Mouse (Mus musculus) kidney, embryonic 14.5 days (tissue): ENCODE measurements around the gene Map4. TPM values are rescaled to one million over a fixed set of nuclear protein-coding genes. Genes with fewer than 3 reads are reported as not detected.

Experiments
- ATAC-seq: fragments of 200-750 bp; cut with Nextera tagmentation; 2 replicates; pipeline ENCODE4 v1.8.0; 2017; ENCODE audit warnings: moderate number of reproducible peaks, mild to moderate bottlenecking, moderate TSS enrichment, moderate library complexity; ENCODE audit not compliant: low FRiP score, low TSS enrichment
- H3K27ac ChIP-seq: fragments of 300-500 bp; sonication (generic); 2 replicates; pipeline ENCODE4 v1.5.1; 2014; ENCODE audit warnings: low read depth, mild to moderate bottlenecking, low read length, moderate library complexity, mixed read lengths
- H3K27me3 ChIP-seq: fragments of 300-500 bp; sonication (generic); 2 replicates; pipeline ENCODE4 v1.6.1; 2014; ENCODE audit warnings: mild to moderate bottlenecking, low read length; ENCODE audit not compliant: control insufficient read depth, insufficient read depth
- H3K36me3 ChIP-seq: fragments of 300-500 bp; sonication (generic); 2 replicates; pipeline ENCODE4 v1.6.1; 2014; ENCODE audit warnings: low read length, mixed read lengths; ENCODE audit not compliant: control insufficient read depth, insufficient read depth
- H3K4me1 ChIP-seq: fragments of 300-500 bp; sonication (generic); 2 replicates; pipeline ENCODE4 v1.6.1; 2014; ENCODE audit warnings: low read length, mixed read lengths; ENCODE audit not compliant: control insufficient read depth, insufficient read depth
- H3K4me2 ChIP-seq: fragments of 300-500 bp; sonication (generic); replicated peaks from 2 replicates; pipeline ENCODE4 v1.6.1; 2014; ENCODE audit warnings: low read depth, mild to moderate bottlenecking, low read length
- H3K4me3 ChIP-seq: fragments of 300-500 bp; sonication (generic); 2 replicates; pipeline ENCODE4 v1.5.1; 2014; ENCODE audit warnings: mild to moderate bottlenecking, low read length
- H3K9ac ChIP-seq: fragments of 300-500 bp; sonication (generic); 2 replicates; pipeline ENCODE4 v1.6.1; 2014; ENCODE audit warnings: low read depth, mild to moderate bottlenecking, low read length, moderate library complexity
- H3K9me3 ChIP-seq: fragments of 300-500 bp; sonication (generic); 2 replicates; pipeline ENCODE4 v1.6.1; 2016; ENCODE audit warnings: low read length; ENCODE audit not compliant: control insufficient read depth
- WGBS: fragments of 180-500 bp; shearing (Covaris S2); extraction: QIAGEN DNeasy Blood & Tissue Kit; methylation state at CpG from one replicate; pipeline ENCODE4 v1.1.7; 2014; 5-methylcytosine and 5-hydroxymethylcytosine counted together
- polyA plus RNA-seq: library from polyadenylated mRNA; unstranded; fragments of >200 nt; fragmentation: Nextera tagmentation; extraction: Ambion mirVana; gene quantifications from 2 replicates; pipeline ENCODE4 v1.2.1, GENCODE M21; 2014

Gene Map4
- polyA plus RNA-seq, 1 experiment from 2014 or later: 54.6 TPM

DNA sequence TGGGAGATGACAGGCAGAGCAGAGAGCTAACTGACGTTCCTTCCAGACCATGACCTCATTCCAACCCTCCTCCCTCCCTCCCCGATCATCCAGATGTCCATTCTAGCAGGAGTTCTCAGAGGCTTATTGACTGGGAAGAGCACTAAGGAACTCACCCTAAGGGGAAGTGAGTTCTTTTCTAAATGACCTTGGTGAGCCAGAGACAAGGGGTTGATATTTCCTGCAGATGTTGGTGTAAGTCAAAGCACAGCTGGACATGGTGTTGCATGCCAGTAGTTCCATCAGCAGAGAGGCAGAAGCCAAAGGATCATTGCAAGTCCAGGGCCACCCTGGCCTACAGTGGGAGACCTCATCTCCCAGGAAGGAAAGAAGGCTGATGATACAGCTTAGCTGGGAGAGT is 33.2 kb upstream of the Map4 start:
- Histone ChIP-seq H3K9me3 (no peaks in the 10 kb centered on the region), H3K27ac (no peak overlapping the region), H3K27me3 (no peaks in the 10 kb centered on the region), H3K36me3 (peaks cover 15% of the 10 kb centered on the region), H3K9ac (no peak overlapping the region), H3K4me3 (no peak overlapping the region), H3K4me2 (no peak overlapping the region), H3K4me1 (peaks cover 22% of the 10 kb centered on the region; the same call in 1 of the 2 replicates)
- ATAC-seq: no peak
- 29% methylated on average over 2 of the region's 2 CpGs for WGBS

DNA sequence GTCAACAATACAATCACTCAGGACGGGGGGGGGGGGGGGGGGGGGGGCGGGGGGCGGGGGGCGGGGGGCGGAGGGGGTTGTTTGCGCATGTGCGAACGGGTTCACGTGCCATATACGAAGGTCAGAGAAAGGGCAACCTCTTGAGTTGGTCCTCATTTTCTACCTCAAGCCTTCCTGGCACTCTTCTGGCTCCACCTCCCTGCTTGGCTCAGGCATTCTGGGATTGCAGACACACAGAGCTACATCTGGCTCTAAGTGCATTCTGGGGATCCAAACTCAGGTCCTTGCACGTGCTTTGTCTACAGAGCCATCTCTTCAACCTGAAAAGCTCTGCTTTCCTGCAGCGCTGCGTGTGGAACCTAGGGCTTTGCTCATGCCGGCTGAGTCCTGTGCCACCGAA is 31.9 kb upstream of the Map4 start:
- H3K4me1 ChIP-seq: peaks cover 12% of the 10 kb centered on the region; the same call in 1 of the 2 replicates
- 51% methylated on average over 13 of the region's 15 CpGs for WGBS
- H3K36me3 ChIP-seq: peaks cover 5% of the 10 kb centered on the region; the same call in 1 of the 2 replicates
- no peak for ATAC-seq
- H3K27ac ChIP-seq: no peak overlapping the region
- no peak overlapping the region for H3K4me3 ChIP-seq
- no peaks in the 10 kb centered on the region for H3K9me3 ChIP-seq
- no peak overlapping the region for H3K4me2 ChIP-seq
- no peaks in the 10 kb centered on the region for H3K27me3 ChIP-seq
- no peak overlapping the region for H3K9ac ChIP-seq

DNA sequence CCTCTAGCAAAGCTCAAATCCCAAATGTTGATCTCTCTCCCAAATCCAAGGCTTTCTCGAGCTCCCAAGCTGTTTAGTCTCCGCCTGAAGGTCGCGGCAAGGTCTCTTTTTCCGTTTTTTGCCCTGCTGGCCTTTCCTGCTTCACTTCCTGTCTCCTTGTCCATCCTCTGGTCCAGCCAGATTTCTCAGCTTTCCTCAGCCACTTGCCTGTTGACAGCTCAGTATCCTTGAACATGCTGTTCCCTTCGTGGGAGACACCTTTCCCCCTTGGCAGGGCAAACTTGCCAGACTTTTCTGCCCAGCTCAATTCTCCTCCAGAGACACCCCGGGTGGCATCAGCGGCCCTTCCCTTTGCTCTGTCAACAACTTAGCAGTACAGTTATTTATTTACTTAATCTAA is 31.5 kb upstream of the Map4 start:
- ATAC-seq: no peak
- 64% methylated on average over 8 of the region's 8 CpGs for WGBS
- peaks cover 10% of the 10 kb centered on the region; the same call in 1 of the 2 replicates for H3K4me1 ChIP-seq
- H3K4me3 ChIP-seq: no peak overlapping the region
- H3K27ac ChIP-seq: no peak overlapping the region
- H3K4me2 ChIP-seq: no peak overlapping the region
- H3K9ac ChIP-seq: no peak overlapping the region
- no peaks in the 10 kb centered on the region for H3K9me3 ChIP-seq
- no peaks in the 10 kb centered on the region for H3K27me3 ChIP-seq
- H3K36me3 ChIP-seq: peaks cover 5% of the 10 kb centered on the region; the same call in 1 of the 2 replicates

DNA sequence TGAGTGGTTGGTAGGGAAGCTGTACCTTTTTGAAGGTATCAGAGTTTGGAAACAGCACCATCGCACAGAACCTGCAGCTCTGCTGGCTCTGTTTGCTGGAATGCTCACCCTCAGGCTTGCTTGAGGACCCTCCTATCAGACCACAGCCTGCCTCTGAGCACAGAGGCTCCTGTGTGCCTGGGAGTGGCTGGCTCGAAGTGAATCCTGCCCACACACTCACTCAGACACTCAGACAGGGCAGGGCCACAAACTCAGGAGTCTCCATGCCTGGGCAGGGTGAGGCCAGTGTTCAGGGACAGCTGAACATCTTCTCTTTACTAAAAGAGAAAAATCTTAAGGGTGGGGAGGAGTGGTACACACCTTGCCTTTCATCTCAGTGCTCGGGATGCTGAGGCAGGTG is 30.7 kb upstream of the Map4 start:
- Histone ChIP-seq H3K9ac (no peak overlapping the region), H3K27ac (no peak overlapping the region), H3K9me3 (no peaks in the 10 kb centered on the region), H3K4me2 (no peak overlapping the region), H3K36me3 (peaks cover 5% of the 10 kb centered on the region; the same call in 1 of the 2 replicates), H3K27me3 (no peaks in the 10 kb centered on the region), H3K4me3 (no peak overlapping the region), H3K4me1 (0 out of 2 replicates have a peak, but pooled peaks cover 7% of the 10 kb centered on the region)
- 84% methylated on average over 3 of the region's 3 CpGs for WGBS
- ATAC-seq: no peak

DNA sequence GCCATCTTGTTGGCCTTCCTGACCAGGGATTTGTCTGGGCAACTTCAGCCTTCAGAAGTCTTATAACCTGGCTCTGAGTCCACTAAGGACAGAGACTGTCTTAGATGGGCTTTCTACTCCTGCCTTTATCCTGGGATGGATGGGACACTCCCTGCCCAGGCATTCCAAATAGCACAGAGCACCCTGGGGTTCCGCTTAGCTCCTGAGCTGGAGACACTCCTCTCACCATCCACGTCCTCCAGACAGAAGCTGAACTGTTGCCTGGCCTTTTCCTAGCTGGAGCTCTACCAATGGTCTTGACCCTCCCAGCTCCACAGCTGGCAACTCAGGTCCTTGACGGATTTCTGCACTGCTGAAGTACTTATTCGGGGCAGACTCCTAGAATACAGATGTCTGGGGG is 29.0 kb upstream of the Map4 start:
- WGBS: 70% methylated on average over 4 of the region's 4 CpGs
- Histone ChIP-seq H3K27ac (no peak overlapping the region), H3K4me2 (no peak overlapping the region), H3K9ac (no peak overlapping the region), H3K27me3 (no peaks in the 10 kb centered on the region), H3K4me1 (0 out of 2 replicates have a peak, but pooled peaks cover 7% of the 10 kb centered on the region), H3K4me3 (no peak overlapping the region), H3K9me3 (no peaks in the 10 kb centered on the region), H3K36me3 (no peaks in the 10 kb centered on the region; the same call in 1 of the 2 replicates)
- ATAC-seq: no peak

DNA sequence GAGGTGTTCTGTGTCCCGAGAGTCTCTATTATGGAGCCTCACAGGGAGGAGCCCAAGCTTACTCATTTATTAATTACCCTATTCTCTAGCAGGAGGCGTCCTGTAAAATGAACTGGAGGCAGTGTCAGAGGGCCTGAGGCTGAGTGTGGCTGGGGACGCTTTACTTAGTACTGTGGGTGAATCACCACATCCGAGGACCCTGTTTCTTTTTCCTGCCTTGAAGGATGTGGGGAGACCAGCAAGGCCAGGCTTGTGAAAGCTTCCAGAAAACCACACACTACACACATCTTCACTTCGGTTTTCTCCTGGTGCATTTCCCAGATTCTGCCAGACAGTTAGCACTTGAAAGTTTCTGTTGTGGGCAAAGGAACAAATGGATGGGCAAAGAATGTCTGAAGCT is 28.5 kb upstream of the Map4 start:
- H3K36me3 ChIP-seq: no peaks in the 10 kb centered on the region
- no peaks in the 10 kb centered on the region for H3K9me3 ChIP-seq
- 50% methylated on average over 5 of the region's 5 CpGs for WGBS
- H3K4me2 ChIP-seq: no peak overlapping the region
- no peaks in the 10 kb centered on the region for H3K27me3 ChIP-seq
- no peak overlapping the region for H3K27ac ChIP-seq
- no peak overlapping the region for H3K4me3 ChIP-seq
- ATAC-seq: no peak
- H3K4me1 ChIP-seq: 0 out of 2 replicates have a peak, but pooled peaks cover 5% of the 10 kb centered on the region
- H3K9ac ChIP-seq: no peak overlapping the region

DNA sequence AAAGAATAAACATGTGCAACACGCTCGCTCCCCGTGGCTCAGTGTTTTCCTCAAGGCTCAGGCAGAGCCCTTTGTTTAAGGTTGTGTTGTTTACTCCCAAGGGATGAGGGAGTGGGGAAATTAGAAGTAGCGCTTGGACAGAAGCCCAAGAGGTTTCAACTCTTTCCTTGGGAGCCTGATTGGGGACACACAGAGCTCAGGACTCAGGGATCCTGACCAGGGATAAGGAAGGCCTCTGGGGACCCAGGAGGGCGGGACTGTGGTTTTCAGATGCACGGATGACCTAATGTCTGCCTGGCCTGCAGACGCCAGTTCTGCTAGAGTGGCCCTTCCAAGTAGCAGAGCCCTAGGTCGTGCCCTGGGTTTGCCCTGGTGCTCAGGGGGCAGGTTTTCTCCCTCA is 24.0 kb upstream of the Map4 start:
- Histone ChIP-seq H3K36me3 (no peaks in the 10 kb centered on the region), H3K4me3 (no peak overlapping the region), H3K27ac (no peak overlapping the region), H3K4me2 (no peak overlapping the region), H3K9ac (no peak overlapping the region), H3K27me3 (no peaks in the 10 kb centered on the region), H3K4me1 (no peaks in the 10 kb centered on the region), H3K9me3 (no peaks in the 10 kb centered on the region)
- 56% methylated on average over 8 of the region's 8 CpGs for WGBS
- ATAC-seq: no peak

DNA sequence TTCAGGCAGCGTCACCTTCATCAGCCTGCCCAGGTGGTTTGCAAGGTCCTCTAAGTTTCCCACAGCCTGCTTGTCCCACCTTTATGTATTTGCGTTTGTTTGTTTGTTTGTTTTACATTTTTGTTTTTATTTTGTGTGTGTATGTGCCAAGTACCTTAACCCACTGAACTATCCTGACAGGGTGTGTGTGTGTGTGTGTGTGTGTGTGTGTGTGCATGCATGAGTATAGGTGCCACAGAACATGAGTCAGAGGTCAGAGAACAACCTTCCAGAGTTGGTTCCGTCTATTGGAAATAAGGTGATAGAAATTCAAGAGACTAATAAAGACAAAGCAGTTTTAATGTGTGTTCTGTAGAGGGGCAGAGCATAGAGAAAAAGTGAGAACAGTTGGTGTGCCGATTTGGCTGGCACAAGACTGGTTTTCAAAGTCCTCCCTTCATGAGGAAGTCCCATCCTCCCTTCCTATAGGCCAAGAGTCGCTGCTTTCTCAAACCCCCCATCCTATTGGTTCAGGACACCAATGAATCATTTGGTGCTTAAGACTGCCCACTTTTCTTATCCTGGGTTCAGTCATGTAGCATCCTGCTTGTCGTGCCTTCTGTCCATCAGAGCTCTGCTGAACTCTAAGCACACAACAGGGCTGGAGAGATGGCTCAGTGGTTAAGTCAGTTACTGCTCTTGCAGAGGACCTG is 23.3 kb upstream of the Map4 start:
- ATAC-seq: no peak
- Histone ChIP-seq H3K36me3 (no peaks in the 10 kb centered on the region), H3K27me3 (no peaks in the 10 kb centered on the region)

DNA sequence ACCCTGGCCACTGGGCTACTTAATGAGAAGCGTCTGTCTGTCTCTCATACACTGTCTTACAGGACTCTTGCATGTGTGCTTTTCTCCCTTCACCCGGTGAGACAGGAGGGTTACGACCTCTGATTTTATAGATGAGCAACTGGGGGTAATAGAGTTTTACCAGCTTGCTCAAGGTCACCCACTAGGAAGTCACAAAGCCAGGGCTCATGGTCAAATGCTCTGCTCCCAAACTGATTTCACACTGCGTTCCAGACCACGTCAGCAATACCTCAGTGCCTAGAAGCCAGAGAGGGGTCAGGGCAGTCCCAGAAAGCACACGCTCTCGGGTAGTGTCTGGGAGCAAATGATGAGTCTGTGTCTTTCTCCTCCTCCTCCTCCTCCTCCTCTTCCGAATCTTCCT is 22.2 kb upstream of the Map4 start:
- H3K9ac ChIP-seq: no peak overlapping the region
- no peaks in the 10 kb centered on the region for H3K36me3 ChIP-seq
- WGBS: 74% methylated on average over 8 of the region's 8 CpGs
- no peaks in the 10 kb centered on the region for H3K9me3 ChIP-seq
- H3K27me3 ChIP-seq: no peaks in the 10 kb centered on the region
- H3K4me3 ChIP-seq: no peak overlapping the region
- H3K27ac ChIP-seq: no peak overlapping the region
- no peak overlapping the region for H3K4me2 ChIP-seq
- no peak for ATAC-seq
- peaks cover 5% of the 10 kb centered on the region; the same call in 1 of the 2 replicates for H3K4me1 ChIP-seq

More for the DNA sequence above, 23.3 kb upstream of the Map4 start:
- Histone ChIP-seq H3K9ac (no peak overlapping the region), H3K4me2 (no peak overlapping the region), H3K9me3 (no peaks in the 10 kb centered on the region), H3K27ac (no peak overlapping the region), H3K4me3 (no peak overlapping the region), H3K4me1 (no peaks in the 10 kb centered on the region)
- WGBS: 77% methylated on average over 6 of the region's 6 CpGs
